Mouse (Mus musculus): ENCODE measurements around the gene Zswim2.
"Not testable (repeated sequence)": the region's sequence is repeated elsewhere in the genome, so short reads cannot be mapped to it uniquely, and the experiment has no call there.

DNA sequence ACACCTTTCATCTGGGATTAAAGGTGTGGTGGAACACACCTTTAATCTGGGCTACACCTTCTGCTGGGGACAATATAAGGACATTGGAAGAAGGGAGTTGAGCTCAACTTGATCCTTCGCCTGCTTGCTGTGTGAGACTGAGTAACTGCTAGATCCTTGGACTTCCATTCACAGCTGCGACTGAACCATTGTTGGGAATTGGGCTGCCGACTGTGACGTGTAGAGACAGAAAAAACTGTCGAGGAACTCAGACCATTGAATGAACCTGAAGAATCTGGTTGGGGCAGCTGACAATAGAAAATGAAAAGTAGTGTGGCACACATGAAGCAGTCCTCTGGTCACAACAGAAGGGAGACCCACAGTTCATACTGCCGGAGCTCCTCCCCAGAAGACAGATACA, 26.0 kb upstream of the Zswim2 start, which contains the start of gene Gm13695:
- not testable (repeated sequence) for TF ChIP-seq CTCF (IDR thresholded peaks at IDR 0.05; ENCODE audit: control insufficient read depth, insufficient read depth, low read length); POLR2A (IDR thresholded peaks at IDR 0.05; ENCODE audit: borderline replicate concordance, control insufficient read depth, low read depth, low read length)

Measured in bone marrow, adult 2 months (tissue).